Mouse (Mus musculus): ENCODE measurements at regions not wholly inside any gene's neighbourhood (a gene's known extent, or its start where the extent isn't known, plus 50 kb on each side); places are given as distances from the start of the nearest gene placed in this dataset.

- Histone ChIP-seq H3K4me3 (replicated peaks; ENCODE audit: insufficient read depth, low read depth, low read length) (no peak overlapping the region), H3K27me3 (ENCODE audit: control insufficient read depth, insufficient read depth, low read length) (no peaks in the 10 kb centered on the region), H3K4me1 (ENCODE audit: control insufficient read depth, insufficient read depth, low read length) (no peaks in the 10 kb centered on the region), H3K27ac (ENCODE audit: insufficient read depth, low read length) (no peak overlapping the region)
- DNase-seq, result no peak
- 72% methylated on average over 8 of the region's 8 CpGs for whole genome bisulfite sequencing
- TF ChIP-seq CTCF (IDR thresholded peaks at IDR 0.05; ENCODE audit: borderline replicate concordance, insufficient read depth, low read depth, low read length), result no peak
- no peak for TF ChIP-seq POLR2A (IDR thresholded peaks at IDR 0.05; ENCODE audit: borderline replicate concordance, insufficient read depth, low read length)
Observed at GRCm38 (mm10) chr4:87467018-87467417, 236.7 kb upstream of the Slc24a2 start.

DNA sequence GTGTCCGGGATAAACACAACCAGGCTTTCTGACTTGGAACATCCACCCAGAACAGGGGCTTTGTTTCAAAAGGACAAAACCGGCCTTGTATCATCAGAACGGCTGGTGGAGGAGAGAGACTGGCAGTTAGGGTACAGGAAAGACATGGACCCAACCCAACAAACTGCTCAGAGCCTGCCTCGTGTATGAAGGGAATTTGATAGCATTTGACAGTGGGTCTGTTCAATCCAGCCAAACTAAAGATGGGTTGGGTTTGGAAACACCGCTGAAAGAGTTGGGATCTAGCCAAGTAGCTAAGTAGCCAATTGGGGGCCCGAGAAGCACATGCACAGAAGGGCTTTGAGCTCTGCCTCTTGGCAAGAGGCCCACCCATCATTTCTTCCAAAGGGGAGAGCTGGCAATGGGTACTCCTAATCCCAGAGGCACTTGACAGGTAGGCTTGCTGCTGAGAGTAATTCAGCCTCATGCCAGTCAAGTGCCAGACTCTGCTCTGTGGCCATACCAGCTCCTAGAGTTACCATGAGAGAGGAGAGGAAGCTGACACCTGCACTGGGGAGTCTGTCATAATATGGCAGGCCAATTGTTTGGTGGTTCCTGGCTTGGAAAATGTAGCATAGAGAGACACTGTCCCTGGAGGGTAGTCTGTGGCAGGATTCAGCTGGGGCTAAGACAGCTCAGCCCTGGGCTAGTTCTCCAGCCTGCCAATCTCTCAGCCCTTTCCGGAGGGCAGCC is 231.1 kb upstream of the Slc24a2 start:
- peak; percentile 13 to 39 for DNase-seq
- 15% methylated on average over 7 of the region's 7 CpGs for WGBS
- Histone ChIP-seq H3K27ac (ENCODE audit: insufficient read depth, low read length) (no peak overlapping the region), H3K4me3 (replicated peaks; ENCODE audit: insufficient read depth, low read depth, low read length) (no peak overlapping the region), H3K4me1 (ENCODE audit: control insufficient read depth, insufficient read depth, low read length) (peaks cover 3% of the 10 kb centered on the region; the same call in 1 of the 2 replicates), H3K27me3 (ENCODE audit: control insufficient read depth, insufficient read depth, low read length) (no peaks in the 10 kb centered on the region; the same call in 1 of the 2 replicates)
- no peak for TF ChIP-seq POLR2A (IDR thresholded peaks at IDR 0.05; ENCODE audit: borderline replicate concordance, insufficient read depth, low read length)
- TF ChIP-seq CTCF (IDR thresholded peaks at IDR 0.05; ENCODE audit: borderline replicate concordance, insufficient read depth, low read depth, low read length), result no peak

DNA sequence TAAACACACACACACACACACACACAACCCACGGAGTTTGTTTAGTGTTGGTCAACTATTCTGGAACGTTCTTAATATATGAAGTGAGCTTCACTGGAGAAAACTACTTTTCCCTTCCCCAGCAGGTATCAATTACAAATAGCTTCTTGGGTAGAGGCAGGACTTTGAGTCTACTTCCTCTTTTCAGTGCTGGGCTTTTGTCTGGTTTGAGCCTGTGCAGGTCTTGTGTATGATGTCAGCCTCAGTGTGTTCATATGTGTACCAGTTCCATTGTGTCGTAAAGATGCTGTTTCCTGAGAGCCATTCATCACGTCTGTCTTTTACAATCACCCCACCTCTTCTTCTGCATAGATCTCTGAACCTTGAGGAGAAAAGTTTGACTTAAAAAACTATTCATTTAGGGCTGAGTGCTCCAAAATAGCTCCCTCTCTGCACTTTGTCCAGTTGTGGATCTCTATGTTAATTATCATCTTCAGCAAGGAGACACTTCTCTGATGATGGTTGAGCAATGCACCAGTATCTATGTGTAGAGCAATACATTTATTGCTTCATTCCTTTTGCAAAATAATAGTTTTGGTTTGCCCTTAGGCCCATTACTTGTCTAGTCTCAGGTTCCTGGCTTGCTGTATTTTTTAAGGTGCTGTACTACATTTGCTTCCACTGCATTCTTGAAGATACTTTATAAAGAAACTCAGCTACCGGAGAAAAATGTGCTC is 225.7 kb upstream of the Slc24a2 start:
- Histone ChIP-seq H3K4me1 (ENCODE audit: control insufficient read depth, insufficient read depth, low read length) (no peaks in the 10 kb centered on the region), H3K27me3 (ENCODE audit: control insufficient read depth, insufficient read depth, low read length) (no peaks in the 10 kb centered on the region; the same call in 1 of the 2 replicates), H3K4me3 (replicated peaks; ENCODE audit: insufficient read depth, low read depth, low read length) (no peak overlapping the region), H3K27ac (ENCODE audit: insufficient read depth, low read length) (no peak overlapping the region)
- 93% methylated on average over 5 of the region's 5 CpGs for WGBS
- TF ChIP-seq CTCF (IDR thresholded peaks at IDR 0.05; ENCODE audit: borderline replicate concordance, insufficient read depth, low read depth, low read length) (no peak), POLR2A (IDR thresholded peaks at IDR 0.05; ENCODE audit: borderline replicate concordance, insufficient read depth, low read length) (no peak)
- DNase-seq, result no peak

DNA sequence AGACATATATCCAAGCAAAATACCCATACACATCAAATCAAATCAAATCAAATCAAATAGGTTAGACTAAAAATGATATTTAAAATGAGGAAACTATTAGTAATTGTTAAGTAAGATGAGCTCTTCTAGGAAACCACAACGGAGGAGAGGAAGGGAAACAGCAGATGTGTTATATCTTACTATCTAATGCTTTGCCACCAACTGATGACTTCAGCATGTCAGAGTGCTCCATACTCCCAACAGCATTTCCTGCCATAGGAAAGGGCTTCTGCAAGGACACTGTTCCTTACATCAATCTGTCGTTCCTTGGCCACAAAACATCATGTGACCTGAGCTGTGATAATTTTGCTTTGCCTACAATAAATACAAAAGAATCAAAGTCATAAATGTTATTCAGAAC is 221.8 kb upstream of the Slc24a2 start:
- Histone ChIP-seq H3K27ac (ENCODE audit: insufficient read depth, low read length) (no peak overlapping the region), H3K27me3 (ENCODE audit: control insufficient read depth, insufficient read depth, low read length) (no peaks in the 10 kb centered on the region), H3K4me3 (replicated peaks; ENCODE audit: insufficient read depth, low read depth, low read length) (no peak overlapping the region), H3K4me1 (ENCODE audit: control insufficient read depth, insufficient read depth, low read length) (no peaks in the 10 kb centered on the region)
- no peak for DNase-seq
- TF ChIP-seq POLR2A (IDR thresholded peaks at IDR 0.05; ENCODE audit: borderline replicate concordance, insufficient read depth, low read length) (no peak), CTCF (IDR thresholded peaks at IDR 0.05; ENCODE audit: borderline replicate concordance, insufficient read depth, low read depth, low read length) (no peak)
- 85% methylated on average over 2 of the region's 2 CpGs for WGBS

GRCm38 (mm10) chr4:87451251-87451650 is 221.0 kb upstream of the Slc24a2 start:
- Histone ChIP-seq H3K4me1 (ENCODE audit: control insufficient read depth, insufficient read depth, low read length) (no peaks in the 10 kb centered on the region), H3K4me3 (replicated peaks; ENCODE audit: insufficient read depth, low read depth, low read length) (no peak overlapping the region), H3K27me3 (ENCODE audit: control insufficient read depth, insufficient read depth, low read length) (no peaks in the 10 kb centered on the region), H3K27ac (ENCODE audit: insufficient read depth, low read length) (no peak overlapping the region)
- 75% methylated on average over 5 of the region's 5 CpGs for WGBS
- no peak for DNase-seq
- TF ChIP-seq CTCF (IDR thresholded peaks at IDR 0.05; ENCODE audit: borderline replicate concordance, insufficient read depth, low read depth, low read length), result no peak
- TF ChIP-seq POLR2A (IDR thresholded peaks at IDR 0.05; ENCODE audit: borderline replicate concordance, insufficient read depth, low read length), result no peak

- no peak for TF ChIP-seq POLR2A (IDR thresholded peaks at IDR 0.05; ENCODE audit: borderline replicate concordance, insufficient read depth, low read length)
- TF ChIP-seq CTCF (IDR thresholded peaks at IDR 0.05; ENCODE audit: borderline replicate concordance, insufficient read depth, low read depth, low read length), result no peak
- no peaks in the 10 kb centered on the region for H3K4me1 ChIP-seq (ENCODE audit: control insufficient read depth, insufficient read depth, low read length)
- DNase-seq, result peak in 1 of 2 experiments; percentile 22
- H3K27me3 ChIP-seq (ENCODE audit: control insufficient read depth, insufficient read depth, low read length), result no peaks in the 10 kb centered on the region
- H3K27ac ChIP-seq (ENCODE audit: insufficient read depth, low read length), result no peak overlapping the region
- H3K4me3 ChIP-seq (replicated peaks; ENCODE audit: insufficient read depth, low read depth, low read length), result no peak overlapping the region
- 62% methylated on average over 4 of the region's 4 CpGs for WGBS
Observed at GRCm38 (mm10) chr4:87448338-87448737, 218.1 kb upstream of the Slc24a2 start.

DNA sequence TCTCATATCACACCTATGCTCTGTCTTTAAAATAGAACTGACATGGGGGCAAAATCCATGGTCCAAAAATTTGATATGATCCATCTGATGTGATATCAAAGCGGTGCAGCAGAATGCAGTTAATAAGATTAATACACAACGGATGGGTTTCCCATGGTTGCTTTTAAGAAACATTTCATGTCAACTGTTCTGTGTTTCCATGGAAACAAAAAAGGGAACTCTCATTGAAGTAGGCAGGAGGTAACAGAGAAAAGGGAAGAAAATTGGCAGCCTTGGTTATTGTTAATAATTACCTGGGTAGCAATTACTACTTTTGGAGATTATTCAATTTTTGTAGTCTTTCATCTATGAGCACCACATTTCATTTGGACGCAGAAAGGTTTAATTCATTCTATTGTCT is 216.6 kb upstream of the Slc24a2 start:
- H3K4me1 ChIP-seq (ENCODE audit: control insufficient read depth, insufficient read depth, low read length), result no peaks in the 10 kb centered on the region
- H3K27ac ChIP-seq (ENCODE audit: insufficient read depth, low read length), result no peak overlapping the region
- H3K27me3 ChIP-seq (ENCODE audit: control insufficient read depth, insufficient read depth, low read length), result no peaks in the 10 kb centered on the region
- DNase-seq, result no peak
- no peak overlapping the region for H3K4me3 ChIP-seq (replicated peaks; ENCODE audit: insufficient read depth, low read depth, low read length)
- no peak for TF ChIP-seq CTCF (IDR thresholded peaks at IDR 0.05; ENCODE audit: borderline replicate concordance, insufficient read depth, low read depth, low read length)
- no peak for TF ChIP-seq POLR2A (IDR thresholded peaks at IDR 0.05; ENCODE audit: borderline replicate concordance, insufficient read depth, low read length)
- 66% methylated on average over 3 of the region's 3 CpGs for WGBS

DNA sequence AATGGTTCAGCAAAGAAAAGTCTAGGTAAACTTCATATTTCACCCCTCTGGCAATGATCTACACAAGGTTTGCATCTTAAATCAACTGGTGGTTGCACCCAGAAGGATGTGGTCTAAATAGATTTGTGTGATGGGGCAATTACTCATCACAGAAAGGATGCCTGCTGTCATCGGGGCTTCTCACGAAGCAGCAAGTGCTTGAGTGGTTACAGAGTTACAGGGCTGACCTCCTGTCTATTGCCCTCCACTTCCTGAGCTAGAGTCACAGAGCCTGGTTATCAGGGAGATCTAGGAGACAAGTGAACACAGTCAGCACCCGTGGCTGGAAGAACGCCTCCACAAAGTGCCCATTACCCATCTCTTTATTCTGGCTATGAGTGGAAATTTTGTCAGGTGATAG is 203.9 kb upstream of the Slc24a2 start:
- Histone ChIP-seq H3K27ac (ENCODE audit: insufficient read depth, low read length) (no peak overlapping the region), H3K27me3 (ENCODE audit: control insufficient read depth, insufficient read depth, low read length) (no peaks in the 10 kb centered on the region), H3K4me3 (replicated peaks; ENCODE audit: insufficient read depth, low read depth, low read length) (no peak overlapping the region), H3K4me1 (ENCODE audit: control insufficient read depth, insufficient read depth, low read length) (no peaks in the 10 kb centered on the region)
- TF ChIP-seq CTCF (IDR thresholded peaks at IDR 0.05; ENCODE audit: borderline replicate concordance, insufficient read depth, low read depth, low read length) (no peak), POLR2A (IDR thresholded peaks at IDR 0.05; ENCODE audit: borderline replicate concordance, insufficient read depth, low read length) (no peak)
- 76% methylated on average over 4 of the region's 4 CpGs for WGBS
- no peak for DNase-seq

Measured in cerebellum, adult 2 months (tissue).